Mouse (Mus musculus): ENCODE measurements around the gene Gart.

DNA sequence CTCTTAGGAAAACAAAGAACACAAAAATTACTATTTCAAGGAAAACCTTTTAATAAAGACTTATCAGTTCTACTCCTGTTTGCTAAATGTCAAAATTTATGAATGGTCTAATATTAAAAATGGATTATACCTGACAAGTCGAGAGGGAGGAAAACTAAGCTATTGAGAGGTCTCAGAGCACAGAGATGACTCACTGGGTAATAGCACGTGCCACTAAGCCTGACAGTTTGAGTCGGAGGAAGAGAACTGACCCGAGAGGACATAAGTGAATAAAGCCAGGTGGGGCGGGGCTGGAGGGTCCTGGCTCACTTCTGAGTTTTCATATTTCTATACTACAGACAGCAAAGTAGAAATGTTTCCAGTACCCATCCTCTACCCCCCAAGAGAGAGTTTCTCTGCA lies 39.6 kb upstream of the Gart start:
- TF ChIP-seq CTCF (IDR thresholded peaks at IDR 0.05; ENCODE audit: low read depth, low read length) (no peak), POLR2A (IDR thresholded peaks at IDR 0.05; ENCODE audit: insufficient read depth, low read length) (no peak)
